Mouse (Mus musculus) heart, embryonic 15.5 days (tissue): Measurements from ENCODE around the gene Tiprl. TPM values are rescaled to one million over a fixed set of nuclear protein-coding genes. Genes with fewer than 3 reads are reported as not detected.

Experiments
- ATAC-seq: fragments of 200-750 bp; cut with Nextera tagmentation; replicated peaks from 2 replicates; pipeline ENCODE4 v1.8.0; 2017; ENCODE audit warnings: low read depth, moderate TSS enrichment; ENCODE audit not compliant: insufficient number of reproducible peaks, insufficient read depth, low FRiP score
- H3K27ac ChIP-seq: fragments of 300-500 bp; sonication (generic); 2 replicates; pipeline ENCODE4 v1.5.1; 2015; ENCODE audit warnings: mild to moderate bottlenecking, inconsistent platforms
- H3K27me3 ChIP-seq: fragments of 300-500 bp; sonication (generic); 2 replicates; pipeline ENCODE4 v1.6.1; 2015; ENCODE audit warnings: inconsistent platforms
- H3K36me3 ChIP-seq: fragments of 300-500 bp; sonication (generic); 2 replicates; pipeline ENCODE4 v1.6.1; 2015; ENCODE audit warnings: mild to moderate bottlenecking, inconsistent platforms
- H3K4me1 ChIP-seq: fragments of 300-500 bp; sonication (generic); replicated peaks from 2 replicates; pipeline ENCODE4 v1.6.1; 2015; ENCODE audit warnings: inconsistent platforms
- H3K4me2 ChIP-seq: fragments of 300-500 bp; sonication (generic); 2 replicates; pipeline ENCODE4 v1.6.1; 2015; ENCODE audit warnings: inconsistent platforms, mild to moderate bottlenecking, moderate library complexity
- H3K4me3 ChIP-seq: fragments of 300-500 bp; sonication (generic); 2 replicates; pipeline ENCODE4 v1.5.1; 2015; ENCODE audit warnings: mild to moderate bottlenecking, inconsistent platforms
- H3K9ac ChIP-seq: fragments of 300-500 bp; sonication (generic); 2 replicates; pipeline ENCODE4 v1.6.1; 2015; ENCODE audit warnings: mild to moderate bottlenecking, inconsistent platforms
- H3K9me3 ChIP-seq: fragments of 300-500 bp; sonication (generic); replicated peaks from 2 replicates; pipeline ENCODE4 v1.6.1; 2016; ENCODE audit warnings: inconsistent platforms
- WGBS: fragments of 180-500 bp; shearing (Covaris S2); methylation state at CpG from one replicate; pipeline ENCODE4 v1.1.7; 2015; ENCODE audit warnings: mixed read lengths; 5-methylcytosine and 5-hydroxymethylcytosine counted together
- polyA plus RNA-seq: library from polyadenylated mRNA; unstranded; fragments of >200 nt; fragmentation: Nextera tagmentation; extraction: Ambion mirVana; gene quantifications from 2 replicates; pipeline ENCODE4 v1.2.1, GENCODE M21; 2015

Gene Tiprl
- polyA plus RNA-seq = 86.6 and 87.5 TPM in 2 replicates

GRCm38 (mm10) chr1:165236321-165237298 lies at the start of gene Tiprl:
Tiprl (minus strand) TSS chr1:165236996.
- Histone ChIP-seq H3K27me3 (no peaks in the 10 kb centered on the region), H3K9me3 (no peaks in the 10 kb centered on the region), H3K9ac (peak within 1 kb of the TSS; percentile 96), H3K4me2 (peak within 1 kb of the TSS; percentile 78), H3K27ac (peak within 1 kb of the TSS; percentile 99), H3K4me1 (peaks cover 23% of the 10 kb centered on the region), H3K4me3 (peak within 1 kb of the TSS; percentile 98), H3K36me3 (no peaks in the 10 kb centered on the region)
- peak; percentile 100 for ATAC-seq
- WGBS = under 1% methylated on average over 75 of the region's 76 CpGs

- WGBS = 75% methylated on average over 7 of the region's 7 CpGs
- no peaks in the 10 kb centered on the region for H3K9me3 ChIP-seq
- H3K4me1 ChIP-seq = peaks cover 13% of the 10 kb centered on the region
- H3K27me3 ChIP-seq = no peaks in the 10 kb centered on the region
- ATAC-seq = no peak
- no peak overlapping the region for H3K4me2 ChIP-seq
- H3K4me3 ChIP-seq = no peak overlapping the region
- H3K36me3 ChIP-seq = no peaks in the 10 kb centered on the region
- H3K27ac ChIP-seq = no peak overlapping the region
- H3K9ac ChIP-seq = no peak overlapping the region
Measured at GRCm38 (mm10) chr1:165284096-165284495, 47.3 kb upstream of the Tiprl start.

- Histone ChIP-seq H3K4me3 (peak overlapping the region; percentile 60), H3K4me1 (peaks cover 13% of the 10 kb centered on the region), H3K9me3 (no peaks in the 10 kb centered on the region), H3K4me2 (peak overlapping the region; percentile 92), H3K36me3 (no peaks in the 10 kb centered on the region), H3K9ac (peak overlapping the region; percentile 71; the same call in 1 of the 2 replicates), H3K27ac (no peak overlapping the region), H3K27me3 (no peaks in the 10 kb centered on the region)
- 25% methylated on average over 7 of the region's 7 CpGs for WGBS
- no peak for ATAC-seq
Measured at GRCm38 (mm10) chr1:165282967-165283345, 46.2 kb upstream of the Tiprl start.

GRCm38 (mm10) chr1:165282222-165282966 lies 45.6 kb upstream of the Tiprl start:
- Histone ChIP-seq H3K4me3 (peak overlapping the region; percentile 60), H3K36me3 (no peaks in the 10 kb centered on the region), H3K9ac (peak overlapping the region; percentile 71), H3K27me3 (no peaks in the 10 kb centered on the region), H3K9me3 (no peaks in the 10 kb centered on the region), H3K4me2 (peak overlapping the region; percentile 92), H3K4me1 (peaks cover 13% of the 10 kb centered on the region), H3K27ac (peak overlapping the region; percentile 54)
- WGBS = 1% methylated on average over 35 of the region's 35 CpGs
- ATAC-seq = peak; percentile 10; the same call in 1 of the 2 replicates

DNA sequence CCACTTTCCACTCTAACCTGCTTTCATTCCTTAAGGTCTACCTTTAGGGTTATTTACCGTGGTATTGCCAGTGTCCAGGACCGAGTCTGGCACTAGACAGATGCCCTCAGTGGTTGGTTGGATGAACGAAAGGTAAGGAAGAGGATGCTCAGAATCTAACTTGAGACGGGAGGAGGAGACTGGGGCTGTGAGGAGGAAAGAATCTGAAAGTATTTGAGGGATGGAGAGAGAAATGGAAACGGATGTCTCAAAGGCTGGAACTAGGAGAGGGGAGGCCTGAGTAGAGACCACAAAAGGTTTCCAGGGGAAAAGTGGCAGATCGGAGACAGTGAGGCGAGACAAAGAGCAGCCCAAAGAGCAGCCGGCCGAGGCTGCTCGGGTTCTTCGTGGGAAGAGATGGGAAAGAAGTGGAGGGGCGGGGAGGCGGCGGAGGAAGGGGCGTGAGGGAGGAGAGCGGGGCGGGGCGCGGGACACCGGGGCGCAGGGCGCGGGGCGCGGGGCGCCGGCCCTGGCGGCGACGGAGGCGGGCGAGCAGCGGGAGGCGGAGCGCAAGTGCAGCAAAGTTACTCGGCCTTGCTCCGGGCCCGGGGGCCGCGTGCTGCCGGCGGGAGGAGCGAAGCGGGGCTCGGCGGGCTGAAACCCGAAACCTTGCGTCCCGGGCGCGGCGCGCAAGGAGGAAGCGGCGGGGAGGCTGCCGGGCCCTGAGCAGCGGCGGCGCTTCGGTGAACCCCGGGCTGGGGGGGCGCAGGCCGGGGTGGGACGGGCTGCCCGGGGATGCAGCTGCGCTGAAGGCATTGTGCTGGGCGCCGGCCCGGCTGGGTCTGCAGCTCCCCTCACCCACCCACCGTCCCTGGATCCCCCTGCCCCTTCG lies 44.8 kb upstream of the Tiprl start:
- Histone ChIP-seq H3K9ac (peak overlapping the region; percentile 71), H3K9me3 (no peaks in the 10 kb centered on the region), H3K4me3 (peak overlapping the region; percentile 60), H3K4me2 (peak overlapping the region; percentile 92), H3K27me3 (no peaks in the 10 kb centered on the region), H3K27ac (peak overlapping the region; percentile 54), H3K4me1 (peaks cover 13% of the 10 kb centered on the region), H3K36me3 (no peaks in the 10 kb centered on the region)
- 1% methylated on average over 67 of the region's 71 CpGs for WGBS
- peak; percentile 77 for ATAC-seq

DNA sequence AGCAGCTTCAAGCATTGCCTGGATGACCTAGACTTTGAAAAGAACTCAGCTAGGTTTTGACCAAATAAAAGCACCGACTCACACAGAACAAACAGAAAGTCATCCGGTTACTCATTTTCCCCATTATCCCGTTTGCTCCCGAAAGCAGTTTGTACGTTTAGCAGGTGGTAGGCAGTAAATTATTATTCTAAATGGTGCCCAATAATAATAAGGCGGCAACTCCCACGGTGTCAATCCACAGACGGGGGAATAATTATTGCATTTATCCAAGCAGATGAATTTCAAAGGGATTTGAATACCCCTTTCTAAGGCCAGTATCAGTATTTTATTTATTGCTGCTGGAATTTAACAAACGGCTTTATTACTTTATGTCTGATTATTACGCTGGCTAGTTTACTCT lies 43.9 kb upstream of the Tiprl start:
- 70% methylated on average over 10 of the region's 10 CpGs for whole genome bisulfite sequencing
- H3K27ac ChIP-seq = peak overlapping the region; percentile 54; the same call in 1 of the 2 replicates
- no peak for ATAC-seq
- peak overlapping the region; percentile 92 for H3K4me2 ChIP-seq
- H3K9ac ChIP-seq = no peak overlapping the region
- H3K4me3 ChIP-seq = no peak overlapping the region; the same call in 1 of the 2 replicates
- H3K4me1 ChIP-seq = peaks cover 13% of the 10 kb centered on the region
- H3K36me3 ChIP-seq = no peaks in the 10 kb centered on the region
- no peaks in the 10 kb centered on the region for H3K27me3 ChIP-seq
- no peaks in the 10 kb centered on the region for H3K9me3 ChIP-seq

DNA sequence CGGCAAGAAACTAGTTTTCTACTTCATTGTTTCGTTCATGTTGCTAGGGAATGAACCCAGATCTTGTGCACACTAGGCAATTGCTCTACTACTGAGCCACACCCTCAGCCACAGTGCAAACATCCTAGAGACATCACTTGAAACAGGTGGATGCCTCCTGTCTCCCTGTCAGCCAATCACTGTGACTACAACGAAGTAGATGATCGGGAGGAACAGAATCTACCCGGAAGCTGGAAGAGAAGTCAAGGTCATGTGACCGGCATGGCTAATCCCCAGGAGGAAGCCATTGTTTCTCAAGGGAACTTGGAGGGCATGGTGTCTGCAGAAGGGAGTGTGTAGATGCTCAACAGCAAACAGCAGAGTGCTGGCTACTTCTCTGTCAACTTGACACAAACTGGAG lies 38.1 kb upstream of the Tiprl start:
- no peaks in the 10 kb centered on the region for H3K9me3 ChIP-seq
- no peak overlapping the region for H3K9ac ChIP-seq
- no peak overlapping the region for H3K4me2 ChIP-seq
- ATAC-seq = no peak
- no peaks in the 10 kb centered on the region for H3K36me3 ChIP-seq
- no peak overlapping the region for H3K4me3 ChIP-seq
- H3K27me3 ChIP-seq = no peaks in the 10 kb centered on the region
- H3K4me1 ChIP-seq = no peaks in the 10 kb centered on the region
- 83% methylated on average over 6 of the region's 6 CpGs for WGBS
- no peak overlapping the region for H3K27ac ChIP-seq

GRCm38 (mm10) chr1:165252027-165252671 lies 15.4 kb upstream of the Tiprl start:
- no peaks in the 10 kb centered on the region for H3K36me3 ChIP-seq
- no peak for ATAC-seq
- peak overlapping the region; percentile 30 for H3K4me3 ChIP-seq
- H3K4me2 ChIP-seq = peak overlapping the region; percentile 53
- no peak overlapping the region for H3K9ac ChIP-seq
- H3K27ac ChIP-seq = no peak overlapping the region
- no peaks in the 10 kb centered on the region for H3K27me3 ChIP-seq
- H3K9me3 ChIP-seq = no peaks in the 10 kb centered on the region
- WGBS = 25% methylated on average over 11 of the region's 11 CpGs
- H3K4me1 ChIP-seq = peaks cover 2% of the 10 kb centered on the region; the same call in 1 of the 2 replicates

DNA sequence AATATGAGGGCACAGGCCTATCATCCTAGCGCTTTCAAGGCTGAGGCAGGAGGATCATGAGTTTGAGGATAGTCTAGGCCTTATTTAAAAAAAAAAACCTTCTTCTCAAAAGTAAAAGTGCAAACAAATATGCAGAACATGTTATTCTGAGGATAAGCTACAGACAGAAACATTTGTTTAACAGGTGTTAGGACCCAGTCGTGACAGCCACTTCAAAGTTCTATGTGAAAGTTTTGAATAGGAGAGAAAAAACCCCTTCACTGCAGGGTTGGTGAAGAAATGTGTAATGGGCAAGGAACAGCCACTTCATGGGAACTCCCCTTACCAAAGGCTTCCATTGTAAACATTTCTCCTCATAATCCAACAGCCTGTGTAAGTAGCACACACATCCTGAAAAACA lies 13.8 kb upstream of the Tiprl start:
- no peaks in the 10 kb centered on the region for H3K9me3 ChIP-seq
- H3K36me3 ChIP-seq = no peaks in the 10 kb centered on the region
- no peak overlapping the region for H3K9ac ChIP-seq
- 81% methylated on average over 2 of the region's 2 CpGs for WGBS
- H3K4me3 ChIP-seq = no peak overlapping the region
- no peak overlapping the region for H3K4me2 ChIP-seq
- no peak overlapping the region for H3K27ac ChIP-seq
- peaks cover 2% of the 10 kb centered on the region; the same call in 1 of the 2 replicates for H3K4me1 ChIP-seq
- H3K27me3 ChIP-seq = no peaks in the 10 kb centered on the region
- ATAC-seq = no peak

DNA sequence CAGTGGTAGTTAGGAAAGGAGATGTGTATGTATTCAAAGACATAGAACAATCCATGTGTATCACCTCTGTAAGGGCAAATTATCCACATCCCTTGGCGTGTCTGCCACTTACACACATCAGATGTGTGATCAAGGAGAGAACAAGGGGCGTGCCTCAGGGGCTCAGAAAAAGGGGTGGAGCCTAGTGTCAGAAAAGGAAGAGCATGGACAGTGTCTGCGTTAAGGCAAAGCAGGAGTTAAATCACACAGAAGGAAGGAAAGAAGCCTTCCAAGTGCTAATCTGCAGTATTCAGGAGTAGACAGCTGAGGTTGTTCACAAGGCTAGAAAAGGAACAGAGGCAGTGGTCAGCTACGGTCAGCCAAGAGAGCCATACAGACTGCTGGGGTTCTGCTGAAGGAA lies 12.0 kb upstream of the Tiprl start:
- WGBS = 42% methylated on average over 4 of the region's 4 CpGs
- ATAC-seq = no peak
- no peak overlapping the region for H3K9ac ChIP-seq

More for the DNA sequence above, 12.0 kb upstream of the Tiprl start:
- H3K4me1 ChIP-seq = peaks cover 2% of the 10 kb centered on the region; the same call in 1 of the 2 replicates
- no peaks in the 10 kb centered on the region for H3K36me3 ChIP-seq
- no peak overlapping the region for H3K4me3 ChIP-seq
- H3K9me3 ChIP-seq = no peaks in the 10 kb centered on the region
- H3K27ac ChIP-seq = no peak overlapping the region
- H3K4me2 ChIP-seq = no peak overlapping the region
- H3K27me3 ChIP-seq = no peaks in the 10 kb centered on the region
